Mouse (Mus musculus) cerebellum, adult 2 months (tissue): Measurements from ENCODE around the gene Prx. TPM values are rescaled to one million over a fixed set of nuclear protein-coding genes. Genes with fewer than 3 reads are reported as not detected.

Source experiments
- DNase-seq, 2 experiments: peaks; one replicate each; pipeline ENCODE4 v3.0.0; 2021
- H3K27ac ChIP-seq: fragments of 200-500 bp; 2 replicates; pipeline ENCODE4 v1.5.1; 2012; ENCODE audit warnings: low read length, control low read depth, inconsistent platforms; ENCODE audit not compliant: insufficient read depth
- H3K27me3 ChIP-seq: fragments of 200-500 bp; 2 replicates; pipeline ENCODE4 v1.6.1; 2012; ENCODE audit warnings: inconsistent platforms, mild to moderate bottlenecking, low read length, moderate library complexity; ENCODE audit not compliant: control insufficient read depth, insufficient read depth
- H3K4me1 ChIP-seq: fragments of 200-500 bp; 2 replicates; pipeline ENCODE4 v1.6.1; 2011; ENCODE audit warnings: low read length; ENCODE audit not compliant: control insufficient read depth, insufficient read depth
- H3K4me3 ChIP-seq: fragments of 200-500 bp; replicated peaks from 2 replicates; pipeline ENCODE3; 2011; ENCODE audit warnings: mild to moderate bottlenecking, low read depth, low read length, control low read depth; ENCODE audit not compliant: insufficient read depth
- CTCF ChIP-seq: fragments of 200-500 bp; IDR thresholded peaks from 2 replicates; pipeline ENCODE4 v1.5.1; 2011; ENCODE audit warnings: low read depth, mild to moderate bottlenecking, control low read depth, low read length, moderate library complexity, borderline replicate concordance; ENCODE audit not compliant: insufficient read depth
- POLR2A ChIP-seq: fragments of 200-500 bp; IDR thresholded peaks from 2 replicates; pipeline ENCODE4 v1.6.1; 2011; ENCODE audit warnings: low read length, control low read depth, borderline replicate concordance; ENCODE audit not compliant: insufficient read depth
- WGBS: fragments of 180-500 bp; shearing (Covaris S2); methylation state at CpG from one replicate; pipeline ENCODE4 v1.1.7; 2018; 5-methylcytosine and 5-hydroxymethylcytosine counted together
- polyA plus RNA-seq: library from polyadenylated mRNA; depleted of rRNA; stranded (reverse); fragments of >200 nt; gene quantifications from 2 replicates; pipeline ENCODE4 v1.2.3, GENCODE M21; 2012

Prx gene
- polyA plus RNA-seq, 1 experiment: 0.34 TPM

DNA sequence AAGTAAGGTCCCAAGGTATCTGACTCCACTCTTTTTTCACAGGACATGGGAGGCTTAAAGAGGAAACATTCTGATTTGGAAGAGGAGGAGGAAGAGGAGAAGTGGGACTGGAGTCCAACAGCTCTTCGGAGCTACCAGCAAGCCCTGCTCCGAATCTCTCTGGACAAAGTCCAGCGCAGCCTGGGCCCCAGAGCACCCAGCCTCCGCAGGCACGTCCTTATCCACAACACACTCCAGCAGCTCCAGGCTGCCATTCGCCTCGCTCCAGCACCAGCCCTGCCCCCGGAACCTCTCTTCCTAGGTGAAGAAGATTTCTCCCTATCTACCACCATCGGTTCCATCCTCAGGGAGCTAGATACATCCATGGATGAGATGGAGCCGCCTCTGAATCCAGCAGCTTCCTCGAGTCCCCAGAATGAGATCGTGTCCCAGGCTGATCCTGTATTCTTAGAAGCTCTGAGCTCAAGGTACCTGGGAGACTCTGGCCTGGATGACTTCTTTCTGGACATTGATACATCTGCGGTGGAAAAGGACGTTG, 23.0 kb upstream of the Prx start:
- Histone ChIP-seq H3K4me3 (no peak overlapping the region), H3K4me1 (no peaks in the 10 kb centered on the region; the same call in 1 of the 2 replicates), H3K27me3 (no peaks in the 10 kb centered on the region), H3K27ac (no peak overlapping the region)
- no peak for DNase-seq
- WGBS: 84% methylated on average over 14 of the region's 14 CpGs
- TF ChIP-seq CTCF (no peak), POLR2A (no peak)

DNA sequence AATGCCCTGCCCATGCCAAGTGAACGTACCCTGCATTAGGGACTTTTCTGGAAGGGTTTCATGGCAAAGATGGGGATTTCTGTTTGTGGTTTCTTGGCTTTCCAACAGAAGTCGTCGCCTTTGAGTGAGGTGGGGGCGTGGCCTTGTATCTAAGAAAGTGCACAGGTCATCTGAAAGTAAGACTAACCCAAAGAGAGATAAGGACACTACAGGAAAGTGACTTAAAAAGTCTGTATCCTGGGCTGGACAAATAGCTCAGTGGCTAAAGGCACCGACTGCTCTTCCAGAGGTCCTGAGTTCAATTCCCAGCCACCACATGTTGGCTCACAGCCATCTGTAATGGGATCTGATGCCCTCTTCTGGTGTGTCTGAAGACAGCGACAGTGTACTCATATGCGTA, 20.6 kb upstream of the Prx start:
- Histone ChIP-seq H3K4me3 (no peak overlapping the region), H3K4me1 (no peaks in the 10 kb centered on the region; the same call in 1 of the 2 replicates), H3K27ac (no peak overlapping the region), H3K27me3 (no peaks in the 10 kb centered on the region)
- TF ChIP-seq POLR2A: no peak
- no peak for TF ChIP-seq CTCF
- no peak for DNase-seq
- WGBS: 78% methylated on average over 7 of the region's 7 CpGs

DNA sequence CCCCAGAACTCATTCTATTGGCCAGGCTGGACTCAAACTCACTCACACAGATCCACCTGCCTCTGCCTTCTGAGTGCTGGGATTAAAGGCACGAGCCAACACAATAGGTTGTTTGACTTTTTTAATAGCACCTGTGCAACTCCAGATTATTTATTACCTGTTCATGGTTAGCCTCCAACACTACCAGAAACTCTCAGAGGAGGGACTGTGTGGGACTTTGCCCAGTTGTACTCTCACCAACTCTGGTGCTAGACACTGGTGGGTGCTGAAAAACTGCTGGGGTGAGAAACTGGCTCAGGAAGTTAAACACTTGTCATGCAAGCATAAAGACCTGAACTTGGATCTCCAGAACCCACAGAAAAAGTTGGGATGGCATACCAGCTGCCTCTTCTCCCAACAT, 19.4 kb upstream of the Prx start:
- TF ChIP-seq POLR2A (no peak), CTCF (no peak)
- Histone ChIP-seq H3K4me1 (no peaks in the 10 kb centered on the region; the same call in 1 of the 2 replicates), H3K4me3 (no peak overlapping the region), H3K27ac (no peak overlapping the region), H3K27me3 (no peaks in the 10 kb centered on the region)
- 88% methylated on average over 1 of the region's 1 CpGs for WGBS
- no peak for DNase-seq

DNA sequence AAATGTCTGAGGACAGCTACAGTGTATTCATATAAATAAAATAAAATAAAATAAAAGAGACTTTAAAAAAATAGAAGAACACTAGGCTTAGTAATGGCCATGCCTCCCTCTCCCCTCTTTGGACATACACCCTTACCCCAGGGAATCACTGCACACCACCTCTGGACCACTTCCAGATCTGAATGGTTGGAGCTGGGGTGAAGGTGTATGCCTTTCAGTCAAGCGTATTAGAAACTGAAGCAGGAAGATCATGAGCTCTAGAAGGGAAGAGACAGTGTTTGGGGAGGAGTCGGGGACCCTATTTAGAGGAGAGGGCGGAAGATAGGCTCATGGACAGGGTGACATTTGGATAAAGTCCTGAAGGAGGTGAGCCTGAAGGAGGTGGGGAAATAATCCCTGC, 18.6 kb upstream of the Prx start:
- whole genome bisulfite sequencing: 85% methylated on average over 3 of the region's 3 CpGs
- no peak overlapping the region; the same call in 1 of the 2 replicates for H3K27ac ChIP-seq
- no peak overlapping the region for H3K4me3 ChIP-seq
- no peaks in the 10 kb centered on the region for H3K27me3 ChIP-seq
- no peak for DNase-seq
- TF ChIP-seq POLR2A (no peak), CTCF (no peak)
- no peaks in the 10 kb centered on the region; the same call in 1 of the 2 replicates for H3K4me1 ChIP-seq

DNA sequence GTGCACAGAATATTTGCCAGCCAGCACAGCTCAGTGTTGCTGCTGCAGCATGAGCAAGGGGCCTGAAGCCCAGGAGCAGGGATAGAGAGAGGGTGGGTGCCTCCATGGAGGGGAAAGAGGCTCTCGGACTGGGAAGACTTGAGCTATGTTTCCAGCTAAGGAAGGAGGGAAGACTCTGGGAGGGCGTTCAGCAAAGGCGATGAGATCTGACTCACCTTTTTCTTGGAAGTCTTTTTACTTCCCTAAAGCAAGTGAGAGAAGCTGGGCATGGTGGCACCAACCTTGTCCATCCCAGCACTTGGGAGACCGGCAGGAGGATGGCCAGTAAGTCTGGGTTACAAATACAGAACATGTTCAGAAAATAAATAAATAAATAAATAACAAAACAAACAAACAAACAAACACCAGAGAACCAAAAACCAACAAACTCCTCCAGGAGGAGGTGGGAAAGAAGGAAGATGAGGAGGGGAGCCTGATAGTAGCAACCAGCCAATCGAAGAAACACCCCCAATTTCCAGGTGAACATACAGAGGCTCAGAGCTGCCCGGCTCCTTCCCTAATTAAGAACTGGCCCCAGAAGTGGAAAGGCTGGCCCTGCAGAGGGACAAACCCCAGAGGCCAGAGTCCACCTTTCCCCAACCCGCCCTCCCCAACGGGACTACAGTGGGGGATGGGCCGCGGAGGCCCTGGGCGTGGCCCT, 18.0 kb upstream of the Prx start:
- DNase-seq: no peak
- Histone ChIP-seq H3K4me3 (peak overlapping the region; percentile 58), H3K4me1 (no peaks in the 10 kb centered on the region), H3K27me3 (no peaks in the 10 kb centered on the region), H3K27ac (no peak overlapping the region; the same call in 1 of the 2 replicates)
- 19% methylated on average over 11 of the region's 11 CpGs for WGBS
- TF ChIP-seq POLR2A (no peak), CTCF (no peak)

DNA sequence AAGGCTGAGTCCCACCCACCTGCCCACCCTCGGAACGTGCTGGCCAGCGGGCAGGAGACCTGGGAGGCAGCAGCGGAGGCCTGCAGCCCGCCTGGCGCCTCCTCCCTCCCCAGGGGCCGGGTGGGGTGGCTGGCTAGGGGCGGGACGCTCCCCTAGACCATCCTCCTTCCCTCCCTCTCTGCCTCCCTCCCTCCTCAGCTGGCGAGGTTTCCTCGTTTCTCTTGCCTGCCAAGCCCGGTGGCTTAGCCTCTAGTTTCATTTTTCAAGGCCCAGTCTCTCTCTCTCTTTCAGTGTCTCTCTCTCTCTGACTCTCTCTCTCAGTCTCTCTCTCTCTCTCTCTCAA, 17.5 kb upstream of the Prx start:
- TF ChIP-seq POLR2A (peak; percentile 58; the same call in 1 of the 2 replicates), CTCF (no peak)
- Histone ChIP-seq H3K4me3 (peak overlapping the region; percentile 58), H3K27me3 (no peaks in the 10 kb centered on the region), H3K27ac (peak overlapping the region; percentile 86), H3K4me1 (no peaks in the 10 kb centered on the region)
- 1% methylated on average over 10 of the region's 12 CpGs for WGBS
- DNase-seq: peak; percentile 79 to 85

DNA sequence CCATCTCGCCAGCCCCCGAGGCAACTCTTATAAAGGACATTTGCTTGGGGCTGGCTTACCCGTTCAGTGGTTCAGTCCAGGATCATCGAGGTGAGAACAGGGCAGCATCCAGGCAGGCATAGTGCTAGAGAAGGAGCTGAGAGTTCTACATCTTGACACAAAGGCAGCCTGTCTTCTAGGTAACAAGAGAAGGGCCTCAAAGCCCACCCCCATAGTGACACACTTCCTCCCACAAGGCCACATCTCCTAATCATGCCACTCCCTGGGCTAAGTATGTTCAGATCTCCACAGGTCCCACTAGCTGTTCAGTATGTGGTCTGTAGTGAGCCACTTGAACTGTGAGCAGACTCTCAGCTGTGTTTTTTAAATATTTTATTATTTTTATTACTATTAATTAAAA, 15.3 kb upstream of the Prx start:
- Histone ChIP-seq H3K27ac (no peak overlapping the region), H3K4me3 (no peak overlapping the region), H3K4me1 (peaks cover 7% of the 10 kb centered on the region; the same call in 1 of the 2 replicates), H3K27me3 (no peaks in the 10 kb centered on the region)
- no peak for DNase-seq
- TF ChIP-seq POLR2A (no peak), CTCF (no peak)
- WGBS: 88% methylated on average over 4 of the region's 4 CpGs
